Mouse (Mus musculus): ENCODE measurements at regions not wholly inside any gene's neighbourhood (a gene's known extent, or its start where the extent isn't known, plus 50 kb on each side); places are given as distances from the start of the nearest gene placed in this dataset.

GRCm38 (mm10) chr13:60296896-60297275 is 119.7 kb upstream of the Gas1 start:
- TF ChIP-seq CTCF (conservative IDR thresholded peaks at IDR 0.05; ENCODE audit: insufficient read depth, insufficient read length, low read depth, low read length) (no peak), POLR2A (IDR thresholded peaks at IDR 0.05; ENCODE audit: low read depth, low read length) (no peak)

Measured in kidney, adult 2 months (tissue).